Mouse (Mus musculus) mature B cell (primary cell): Measurements from ENCODE around the gene Vnn3.

Experiments
- in situ Hi-C: fragments of 300-500 bp; cut with MboI; formaldehyde crosslinking; loops from 2 replicates; pipeline ENCODE4 v1.14.3; 2019

Vnn3 gene

DNA sequence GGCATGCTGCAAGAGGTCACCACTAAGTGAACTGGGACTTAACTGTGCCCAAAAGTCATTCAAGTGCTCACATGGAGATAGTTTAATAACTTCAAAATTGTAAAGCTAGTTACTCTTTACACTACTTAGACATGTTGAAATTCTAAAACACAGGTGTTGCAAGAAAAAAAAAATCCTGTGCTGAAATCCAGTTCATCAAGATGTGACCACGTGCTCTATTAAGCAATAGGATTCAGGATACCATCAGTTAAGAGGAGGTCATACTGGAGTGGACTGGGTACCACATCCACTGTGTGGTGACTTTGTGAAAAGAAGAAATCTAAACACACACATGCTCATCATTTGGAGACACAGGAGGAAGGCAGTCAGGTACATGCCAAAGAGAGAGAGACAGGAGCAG, 41.7 kb downstream of the Vnn3 start:
- in situ Hi-C loops, result no loop called here

DNA sequence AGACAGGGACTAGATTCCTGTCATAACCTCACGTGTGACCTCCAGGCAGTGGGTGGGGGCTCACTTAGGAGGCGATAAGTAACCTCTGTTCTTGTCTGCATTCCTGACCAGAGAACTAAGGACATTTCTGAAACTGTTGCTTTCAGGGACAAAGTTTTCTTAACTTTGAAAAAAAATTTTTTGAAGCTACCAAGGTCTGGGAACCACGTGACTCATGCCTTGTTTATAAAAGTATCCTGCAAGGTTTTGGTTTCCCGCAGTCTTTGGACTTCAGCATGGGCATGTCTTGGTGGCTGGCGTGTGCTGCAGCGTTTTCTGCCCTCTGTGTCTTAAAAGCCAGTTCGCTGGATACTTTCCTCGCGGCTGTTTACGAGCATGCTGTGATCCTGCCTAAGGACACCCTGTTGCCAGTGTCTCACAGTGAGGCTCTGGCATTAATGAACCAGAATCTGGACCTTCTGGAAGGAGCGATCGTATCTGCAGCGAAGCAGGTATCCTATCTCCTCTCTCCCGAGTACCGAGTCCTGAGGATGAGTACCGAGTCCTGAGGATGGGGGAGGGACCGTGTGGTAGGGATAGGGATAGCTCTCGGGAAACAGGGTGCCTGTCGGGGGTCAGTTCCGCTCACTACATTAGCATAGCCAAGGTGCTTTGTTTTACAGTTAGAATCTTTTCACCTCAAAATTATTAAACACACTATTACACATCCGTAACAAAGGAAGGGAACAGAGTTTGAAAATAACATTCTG, 43.5 kb downstream of the Vnn3 start, which contains the start of gene Vnn1:
TSS of gene Vnn1 (plus strand) at position 88 of the 749 bp plus-strand sequence.
- in situ Hi-C loops, result no loop called here

DNA sequence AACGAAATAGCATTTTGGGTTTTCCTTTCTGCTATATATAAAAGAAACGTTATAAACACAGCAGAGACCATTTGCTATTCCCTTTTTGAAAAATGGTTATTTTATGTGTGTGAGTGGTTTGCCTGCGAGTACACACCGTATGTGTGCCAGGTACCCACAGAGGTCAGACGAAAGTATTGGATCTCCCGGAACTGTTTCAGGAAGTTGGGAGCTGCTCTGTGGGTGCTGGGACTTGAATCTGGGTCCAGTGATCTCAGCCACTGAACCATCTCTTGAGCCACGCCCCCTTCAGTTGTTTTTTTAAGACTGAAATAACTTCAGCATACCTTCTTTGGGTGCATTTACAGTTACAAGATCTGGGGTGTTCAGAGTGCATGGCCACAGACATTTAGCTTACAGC, 44.1 kb downstream of the Vnn3 start:
- in situ Hi-C loops, result no loop called here

DNA sequence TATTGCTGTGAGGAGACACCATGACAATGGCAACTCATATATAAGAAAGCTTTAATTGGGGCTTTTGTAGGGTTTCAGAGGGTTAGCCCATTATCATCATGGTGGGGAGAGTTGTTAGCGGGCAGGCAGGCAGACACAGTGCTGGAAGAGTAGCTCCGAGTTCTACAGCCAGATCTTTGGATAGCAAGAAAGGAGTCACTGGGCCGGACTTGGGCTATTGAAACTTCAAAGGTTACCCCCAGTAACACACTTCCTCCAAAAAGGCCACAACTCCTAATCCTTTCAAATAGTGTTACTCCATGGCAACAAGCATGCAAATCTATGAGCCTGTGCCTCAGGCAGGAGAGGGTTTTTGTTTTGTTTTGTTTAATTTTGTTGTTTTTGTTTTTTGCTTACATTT, 49.9 kb downstream of the Vnn3 start:
- in situ Hi-C loops, result no loop called here

DNA sequence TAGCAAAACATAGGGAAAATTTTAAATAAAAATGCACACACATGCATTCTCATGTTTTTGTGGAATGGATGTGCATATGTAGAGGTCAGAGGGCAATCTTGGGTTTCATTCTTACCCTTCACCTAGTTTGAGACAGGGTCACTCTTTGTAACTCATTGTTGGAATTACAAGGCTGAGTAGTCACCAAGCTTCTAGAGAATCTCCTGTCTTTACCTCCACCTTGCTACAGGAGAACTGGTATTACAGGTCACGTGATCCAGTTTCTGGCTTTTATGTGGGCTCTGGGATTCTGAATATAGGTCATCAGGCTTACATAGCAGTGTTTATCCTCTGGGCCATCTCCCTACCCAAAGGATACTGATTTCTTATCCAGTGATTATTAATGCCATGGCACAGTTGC, 54.4 kb downstream of the Vnn3 start:
- in situ Hi-C loops, result no loop called here
